Mouse (Mus musculus): ENCODE measurements around the gene Atmin. TPM values are rescaled to one million over a fixed set of nuclear protein-coding genes. Genes with fewer than 3 reads are reported as not detected.
A peak's percentile ranks its signal among the peaks of the same experiment; 100 is the strongest.

The Atmin gene
- polyA plus RNA-seq, 1 experiment, result 32.6 TPM

DNA sequence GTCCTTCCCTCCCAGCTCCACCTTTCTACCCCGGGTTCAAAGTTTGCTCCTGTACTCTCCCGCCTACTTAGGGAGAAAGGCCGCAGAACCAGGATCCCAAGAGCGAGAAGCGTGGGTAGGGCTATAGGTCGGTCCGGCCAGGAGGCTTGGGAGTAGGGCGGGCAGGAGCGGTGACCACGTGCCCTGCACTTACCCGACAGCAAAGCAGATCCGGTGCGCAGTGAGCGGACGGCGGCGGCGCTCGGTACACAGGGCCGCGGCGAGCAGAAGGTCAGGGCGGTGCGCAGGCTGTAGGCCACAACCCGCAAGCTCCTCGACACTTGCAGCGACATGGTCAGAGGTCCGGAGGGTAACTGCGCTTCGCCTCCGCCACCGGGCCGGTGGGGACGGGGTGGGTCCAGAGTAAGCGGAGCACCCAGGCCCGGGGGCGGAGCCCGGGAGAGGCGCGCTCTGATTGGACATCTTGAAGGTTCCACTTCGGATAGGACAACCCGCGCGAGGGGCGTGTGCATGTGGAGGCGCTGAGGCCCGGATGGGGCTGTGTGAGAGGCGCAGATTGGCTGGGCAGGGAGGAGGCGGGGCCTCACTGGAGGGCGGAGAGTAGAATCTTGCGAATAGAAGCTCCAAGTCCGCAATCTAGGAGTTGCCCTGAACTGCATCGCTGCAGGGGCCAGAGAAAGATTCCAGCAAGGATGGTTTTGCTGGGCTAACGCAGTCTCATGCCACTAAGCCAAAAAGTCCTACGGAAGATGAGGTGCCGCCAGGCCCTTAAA lies 50.1 kb downstream of the Atmin start, which contains the start of gene Gcsh:
Gene Gcsh (minus strand): TSS at position 443 of the 773 bp plus-strand sequence.
- DNase-seq (ENCODE audit: low read depth), result peak; percentile 99
- no peak for TF ChIP-seq CTCF (IDR thresholded peaks at IDR 0.05; ENCODE audit: borderline replicate concordance, extremely low read depth, insufficient read depth, insufficient read length)
- TF ChIP-seq POLR2A (IDR thresholded peaks at IDR 0.05; ENCODE audit: borderline replicate concordance, extremely low read depth, insufficient read depth, insufficient read length, poor library complexity, severe bottlenecking), result peak; percentile 58; the same call in 1 of the 2 replicates

DNA sequence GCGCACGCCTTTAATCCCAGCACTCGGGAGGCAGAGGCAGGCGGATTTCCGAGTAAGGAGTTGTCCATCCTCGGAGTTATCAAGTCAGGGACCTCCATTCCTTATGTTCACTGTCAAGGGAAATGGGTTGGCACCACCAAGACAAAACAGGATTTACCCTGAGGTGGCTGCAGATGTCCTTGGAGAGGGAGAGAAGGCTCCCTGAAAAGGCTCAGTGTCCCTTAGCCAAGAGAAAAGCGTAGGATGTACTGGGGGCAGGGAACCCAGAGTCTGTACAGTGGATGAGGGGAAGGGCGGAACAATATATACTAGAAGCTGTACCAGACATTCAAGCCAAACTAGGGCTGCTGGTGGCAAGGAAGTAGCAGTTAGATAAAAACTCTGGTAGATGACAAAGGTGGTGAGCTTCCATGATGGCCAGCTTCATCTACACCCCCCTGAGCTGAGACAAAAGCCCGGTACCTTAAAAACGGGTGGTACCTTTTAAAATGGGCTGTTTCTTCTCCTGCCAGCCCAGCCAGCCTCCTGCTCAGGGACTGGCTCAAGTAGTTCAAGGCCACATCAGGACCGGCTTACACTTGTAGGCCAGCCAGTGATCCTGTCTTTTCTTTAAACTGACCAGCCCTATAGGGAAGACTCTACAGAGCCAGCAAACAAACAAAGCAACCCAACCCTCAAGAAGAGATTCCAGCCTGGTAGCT lies 51.0 kb downstream of the Atmin start:
- TF ChIP-seq POLR2A (IDR thresholded peaks at IDR 0.05; ENCODE audit: borderline replicate concordance, extremely low read depth, insufficient read depth, insufficient read length, poor library complexity, severe bottlenecking), result no peak
- no peak for TF ChIP-seq CTCF (IDR thresholded peaks at IDR 0.05; ENCODE audit: borderline replicate concordance, extremely low read depth, insufficient read depth, insufficient read length)
- DNase-seq (ENCODE audit: low read depth), result no peak

Other genes starting within 250 kb of the Atmin start
- gene Cdyl2, start 210.4 kb upstream of the Atmin start, polyA plus RNA-seq (2012; rRNA removed), result 1.8 and 3.2 TPM in 2 replicates
- 13.2 and 13.5 TPM in 2 replicates for gene Cmc2, start 21.9 kb upstream of the Atmin start, polyA plus RNA-seq (2012; rRNA removed)
- gene Cenpn, start 21.7 kb upstream of the Atmin start, polyA plus RNA-seq (2012; rRNA removed), result 12.0 and 20.0 TPM in 2 replicates
- gene 1700030J22Rik, start 35.6 kb downstream of the Atmin start, polyA plus RNA-seq (2012; rRNA removed), result 3.9 and 6.0 TPM in 2 replicates
- gene Gcsh, start 50.1 kb downstream of the Atmin start, polyA plus RNA-seq (2012; rRNA removed), result 52.1 and 56.8 TPM in 2 replicates
- gene Pkd1l2, start 139.1 kb downstream of the Atmin start, polyA plus RNA-seq (2012; rRNA removed), result 0.01 TPM in 2 replicates
- gene Bco1, start 152.5 kb downstream of the Atmin start, polyA plus RNA-seq (2012; rRNA removed), result 0.11 and 0.12 TPM in 2 replicates
- gene Gan, start 214.7 kb downstream of the Atmin start, polyA plus RNA-seq (2012; rRNA removed), result 8.0 and 10.5 TPM in 2 replicates